Mouse (Mus musculus) neural tube, embryonic 10.5 days (tissue): Measurements from ENCODE around the gene Nadk.

Experiments
- DNase-seq: peaks from one replicate; pipeline ENCODE4 v3.0.0-alpha.2; 2017; ENCODE audit warnings: low spot score; ENCODE audit errors: extremely low spot score

The Nadk gene

DNA sequence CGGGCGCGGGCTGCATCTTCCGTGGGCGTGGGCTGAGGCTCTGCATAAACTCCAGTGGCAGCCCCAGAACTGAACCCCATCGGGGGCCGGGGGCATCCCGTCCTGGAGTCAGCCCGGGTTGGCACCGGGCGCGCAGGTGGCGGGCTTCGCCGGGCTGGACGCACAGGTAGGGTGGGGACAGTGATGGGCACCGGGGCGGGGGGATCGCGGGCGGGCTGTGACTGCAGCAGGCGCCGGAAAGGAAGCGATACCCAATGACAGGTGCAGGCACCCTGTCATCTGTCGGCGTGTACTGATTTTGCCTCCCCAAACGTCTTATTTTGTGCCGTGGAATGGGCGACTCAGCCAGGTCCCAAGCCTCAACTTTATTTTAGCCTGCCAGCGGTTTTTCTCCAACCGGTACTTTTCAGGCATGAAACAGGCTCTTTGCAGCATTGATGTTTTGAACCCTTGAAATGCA, 39.8 kb downstream of the Nadk start:
- DNase-seq = no peak

DNA sequence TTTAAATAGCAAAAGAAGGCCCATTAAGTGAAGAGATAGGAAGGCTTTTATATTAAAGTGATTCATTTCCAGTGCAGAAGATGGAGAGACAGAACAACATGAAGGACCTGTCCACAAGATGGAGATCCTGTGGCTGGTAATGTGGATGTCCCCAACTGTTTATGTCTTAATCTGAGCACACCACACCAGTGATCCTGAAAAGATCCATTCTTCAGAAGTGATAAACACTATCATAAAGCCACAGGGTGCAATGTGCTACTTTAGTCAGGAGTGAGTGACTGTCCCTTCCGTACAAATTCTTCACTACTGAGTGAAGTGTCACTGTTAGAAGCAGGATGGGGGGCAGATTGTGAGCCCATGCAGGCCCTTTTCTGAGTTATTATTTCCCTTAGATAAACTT, 40.6 kb downstream of the Nadk start:
- no peak for DNase-seq

DNA sequence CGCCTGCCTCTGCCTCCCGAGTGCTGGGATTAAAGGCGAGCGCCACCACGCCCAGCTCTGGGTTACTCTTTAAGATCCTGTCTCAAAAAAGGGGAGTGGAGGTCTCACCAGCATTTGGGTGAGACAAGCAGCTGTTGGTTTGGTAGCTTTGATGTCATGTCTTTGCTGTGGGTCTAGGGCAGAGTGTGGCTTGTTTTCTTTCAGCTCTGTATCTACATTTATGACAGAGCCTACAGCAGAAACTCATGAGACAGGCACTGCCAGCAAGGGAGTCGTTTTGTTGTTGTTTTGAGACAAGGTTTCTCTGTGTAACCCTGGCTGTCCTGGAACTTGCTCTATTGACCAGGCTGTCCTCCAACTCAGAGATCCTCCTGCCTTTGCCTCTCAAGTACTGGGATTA, 41.6 kb downstream of the Nadk start:
- DNase-seq = no peak

DNA sequence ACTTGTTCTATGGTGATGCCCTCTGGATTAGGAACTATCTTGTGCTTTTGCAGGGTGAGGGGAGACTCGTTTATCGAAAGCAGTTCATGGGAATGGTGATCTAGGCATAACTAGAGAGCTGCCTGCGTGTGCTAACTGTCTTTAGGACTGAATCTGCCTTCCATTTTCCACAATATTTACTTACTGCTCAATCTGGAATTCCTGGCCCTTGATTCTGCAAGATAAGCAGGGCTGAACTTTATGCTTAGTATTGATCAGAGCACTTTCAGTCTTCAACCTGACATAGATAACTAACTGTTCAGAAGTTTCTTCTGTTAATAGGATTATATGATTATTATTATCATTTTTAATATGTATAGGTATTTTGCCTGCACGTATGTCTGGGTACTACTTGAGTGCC, 43.0 kb downstream of the Nadk start:
- DNase-seq = no peak

DNA sequence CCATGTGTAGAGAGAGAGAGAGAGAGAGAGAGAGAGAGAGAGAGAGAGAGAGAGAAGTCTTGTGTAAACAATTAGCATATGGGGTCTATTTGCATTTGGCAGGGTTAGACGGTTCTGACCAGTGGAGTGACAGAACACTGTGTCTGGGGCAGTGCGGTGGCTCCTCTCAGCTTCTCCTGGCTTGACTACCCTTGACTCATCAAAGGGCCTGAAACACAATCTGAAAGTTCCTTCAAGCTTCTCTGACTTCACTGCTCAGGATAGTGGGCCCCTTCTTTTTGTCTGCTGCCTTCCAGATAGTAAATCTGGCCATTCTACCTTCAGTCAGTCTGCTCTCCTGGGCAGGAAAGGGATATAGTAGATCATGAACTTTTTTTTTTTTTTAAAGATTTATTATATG, 44.6 kb downstream of the Nadk start:
- no peak for DNase-seq

DNA sequence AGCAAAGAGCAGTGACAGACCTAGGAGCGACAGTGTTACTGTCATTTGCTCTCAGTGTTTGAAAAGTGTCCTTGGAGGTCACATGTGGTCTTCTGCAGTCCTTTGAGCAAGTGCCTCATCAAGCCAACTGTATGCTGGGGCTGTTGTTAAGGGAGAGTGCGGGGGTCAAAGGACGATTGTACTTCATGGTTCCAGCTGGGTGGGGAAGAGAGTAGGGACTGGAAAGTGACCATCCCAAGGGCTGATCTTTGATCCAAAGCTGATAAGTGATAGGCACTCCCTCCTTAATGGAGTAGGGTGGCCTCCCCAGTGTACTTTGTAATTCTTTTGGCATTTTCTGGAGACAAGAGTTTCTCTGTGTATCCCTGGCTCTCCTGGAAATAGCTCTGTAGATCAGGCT, 49.7 kb downstream of the Nadk start:
- no peak for DNase-seq

DNA sequence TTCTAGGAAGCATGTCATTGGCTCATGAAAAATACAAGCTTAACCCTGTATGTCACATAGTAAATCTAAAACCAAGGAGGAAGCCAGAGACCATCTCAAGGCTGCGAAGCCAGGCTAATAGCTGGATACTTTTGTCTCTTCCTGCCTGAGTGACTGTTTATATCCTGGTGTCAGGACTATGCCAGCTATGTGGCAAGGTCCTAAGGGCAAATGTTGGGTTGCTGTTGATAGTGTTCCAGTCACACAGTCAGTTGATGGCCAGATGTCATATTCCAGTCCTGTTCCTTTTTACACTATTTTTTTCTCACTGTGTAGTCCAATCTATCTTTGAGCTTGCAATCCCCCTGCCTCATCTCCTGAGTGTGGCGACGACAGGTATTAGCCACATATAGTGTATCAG, 51.1 kb downstream of the Nadk start:
- DNase-seq = no peak

DNA sequence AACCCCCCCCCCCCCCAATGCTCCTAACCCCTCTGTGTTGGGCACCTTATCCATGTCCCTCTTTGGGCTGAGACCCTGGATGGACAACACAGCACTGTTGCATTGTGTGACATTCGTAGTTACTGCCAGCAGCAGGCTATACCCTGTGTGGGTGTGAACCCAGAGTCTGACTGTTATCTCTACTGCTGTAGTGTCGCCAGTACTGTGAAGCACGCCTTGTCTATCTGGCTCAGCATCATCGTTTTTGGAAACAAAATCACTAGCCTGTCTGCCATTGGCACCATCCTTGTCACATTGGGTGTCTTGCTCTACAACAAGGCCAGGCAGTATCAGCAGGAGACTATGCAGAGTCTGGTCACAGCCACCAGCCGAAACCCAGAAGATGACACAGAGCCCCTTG, 56.1 kb downstream of the Nadk start:
- no peak for DNase-seq

DNA sequence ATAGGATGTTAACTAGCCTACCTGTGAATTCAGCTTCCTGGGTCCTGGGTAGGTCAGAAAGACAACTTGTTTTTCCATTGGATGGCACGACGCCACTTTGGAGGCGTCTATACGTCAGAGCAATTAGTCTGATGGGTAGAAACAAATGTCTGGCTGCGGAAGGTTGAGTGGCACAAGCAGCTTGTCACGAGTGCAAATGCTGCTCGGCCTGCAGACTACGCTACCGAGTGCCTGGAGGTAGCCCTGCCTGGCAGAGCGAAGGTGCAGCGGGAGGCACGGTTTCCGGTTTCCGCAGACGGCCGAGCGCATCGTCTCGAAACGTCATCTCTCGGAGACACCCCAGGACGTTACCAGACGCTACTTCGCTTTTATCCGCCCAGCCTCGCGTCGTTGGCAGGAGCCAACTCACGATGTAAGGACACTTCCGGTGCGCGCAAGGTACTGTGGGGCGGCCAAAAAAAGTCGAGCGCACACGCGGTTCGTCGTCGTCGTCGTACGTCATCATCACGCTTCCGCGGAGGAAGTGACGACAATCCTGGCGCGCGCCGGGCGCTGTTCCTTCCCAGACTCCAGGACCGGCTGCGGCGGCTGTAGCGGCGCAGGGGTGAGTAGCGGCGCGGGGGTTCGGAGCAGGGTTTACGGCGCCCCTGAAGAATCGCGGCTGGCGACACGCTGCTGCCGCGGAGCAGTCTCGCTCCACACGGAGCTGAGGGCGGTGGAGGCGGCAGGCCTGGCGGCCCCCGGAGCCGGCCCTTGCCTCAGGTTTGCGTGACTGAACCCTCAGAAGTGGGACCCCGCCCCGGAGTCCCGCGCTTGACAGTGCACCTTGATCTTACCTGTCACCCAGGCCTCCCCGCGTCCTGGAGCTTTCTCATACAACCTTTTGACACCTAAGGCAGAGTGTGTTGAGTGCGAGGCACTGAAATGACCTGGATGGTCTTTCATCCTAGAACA, 62.4 kb downstream of the Nadk start, which contains the start of gene Cdk11b:
Gene Cdk11b (plus strand): TSS at position 517 of the 954 bp plus-strand sequence.
- DNase-seq = peak; percentile 96

DNA sequence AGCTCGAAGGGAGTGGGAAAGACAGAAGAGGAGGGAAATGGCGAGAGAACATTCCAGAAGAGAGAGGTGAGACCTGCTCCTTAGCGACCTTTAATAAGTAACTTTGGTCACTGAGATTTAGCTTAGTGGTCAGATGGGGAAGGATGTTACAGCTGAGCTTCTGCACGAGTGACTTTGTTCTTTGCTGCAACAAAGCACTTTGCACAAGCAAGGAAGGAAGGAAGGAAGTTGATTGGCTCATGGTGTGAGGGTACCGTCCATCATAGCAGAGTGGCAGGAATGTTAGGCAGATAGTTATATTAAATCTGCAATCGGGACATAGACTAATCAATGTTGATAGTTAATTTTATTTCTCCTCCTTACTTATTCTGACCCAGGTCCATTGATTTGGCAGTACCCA, 68.1 kb downstream of the Nadk start:
- DNase-seq = no peak

DNA sequence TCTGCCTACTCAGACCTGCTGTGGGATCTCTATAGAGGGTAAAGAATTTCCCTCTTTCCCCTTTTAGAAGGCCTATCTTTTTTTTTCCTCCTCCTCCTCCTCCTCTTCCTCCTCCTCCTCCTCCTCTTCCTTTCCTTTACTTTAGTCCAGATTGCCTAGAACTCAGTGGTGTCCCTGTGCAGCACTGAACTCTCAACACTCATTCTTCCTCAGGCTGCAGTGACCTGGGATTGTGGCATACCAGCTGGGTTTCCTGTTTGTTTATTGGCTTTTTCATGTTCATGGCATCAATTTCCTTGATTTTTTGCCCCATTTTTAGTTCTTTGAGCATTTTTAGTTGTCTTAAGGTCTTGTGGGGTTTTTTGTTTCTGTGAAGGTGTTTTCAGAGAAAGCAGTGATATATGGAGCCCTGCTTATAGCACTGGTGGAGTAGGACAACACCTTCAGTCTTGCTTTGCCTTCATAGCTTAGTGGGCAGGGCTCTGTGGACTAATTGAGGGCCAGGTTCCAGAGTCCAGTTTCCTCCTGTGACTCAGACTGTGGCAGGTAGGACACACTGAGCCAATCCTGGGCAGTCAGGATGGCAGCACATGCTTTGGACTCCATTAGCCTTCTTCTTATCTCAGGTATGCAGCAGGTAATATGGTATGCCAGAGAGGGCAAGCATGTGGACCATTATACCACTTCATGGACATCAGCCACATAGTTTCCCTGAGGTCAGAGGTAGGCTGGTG, 73.8 kb downstream of the Nadk start:
- no peak for DNase-seq
